Mouse (Mus musculus) liver, adult 2 months (tissue): ENCODE results near the gene Stat5a. TPM values are rescaled to one million over a fixed set of nuclear protein-coding genes. Genes with fewer than 3 reads are reported as not detected.

Source experiments
- DNase-seq: peaks from one replicate; pipeline ENCODE4 v3.0.0-alpha.2; 2011; ENCODE audit warnings: low read depth, low spot score; ENCODE audit errors: extremely low read depth
- H3K27ac ChIP-seq: fragments of 200-500 bp; replicated peaks from 2 replicates; pipeline ENCODE4 v1.5.1; 2012; ENCODE audit warnings: low read depth, mild to moderate bottlenecking, control low read depth, inconsistent platforms, low read length; ENCODE audit not compliant: insufficient read depth
- H3K27me3 ChIP-seq: fragments of 200-500 bp; 2 replicates; pipeline ENCODE4 v1.6.1; 2012; ENCODE audit warnings: mild to moderate bottlenecking, moderate library complexity, low read length, inconsistent platforms; ENCODE audit not compliant: control insufficient read depth, insufficient read depth
- H3K36me3 ChIP-seq: fragments of 200-500 bp; 2 replicates; pipeline ENCODE4 v1.6.1; 2012; ENCODE audit warnings: low read length, inconsistent platforms; ENCODE audit not compliant: control insufficient read depth, insufficient read depth
- H3K4me1 ChIP-seq: fragments of 200-500 bp; 2 replicates; pipeline ENCODE4 v1.6.1; 2011; ENCODE audit warnings: low read length; ENCODE audit not compliant: control insufficient read depth, insufficient read depth
- H3K4me3 ChIP-seq: fragments of 200-500 bp; 2 replicates; pipeline ENCODE4 v1.5.1; 2011; ENCODE audit warnings: low read depth, mild to moderate bottlenecking, control low read depth, low read length, moderate library complexity; ENCODE audit not compliant: insufficient read depth
- H3K79me2 ChIP-seq: fragments of 200-500 bp; 2 replicates; pipeline ENCODE4 v1.6.1; 2012; ENCODE audit warnings: inconsistent platforms, mild to moderate bottlenecking, low read length, moderate library complexity; ENCODE audit not compliant: control insufficient read depth, insufficient read depth
- H3K9ac ChIP-seq: fragments of 200-500 bp; 2 replicates; pipeline ENCODE4 v1.6.1; 2012; ENCODE audit warnings: low read depth, mild to moderate bottlenecking, control low read depth, inconsistent platforms, low read length
- CTCF ChIP-seq: fragments of 200-500 bp; IDR thresholded peaks from 2 replicates; pipeline ENCODE4 v1.5.1; 2011; ENCODE audit warnings: low read depth, low read length, control low read depth
- POLR2A ChIP-seq: fragments of 200-500 bp; IDR thresholded peaks from 2 replicates; pipeline ENCODE4 v1.6.1; 2011; ENCODE audit warnings: low read length, control low read depth; ENCODE audit not compliant: insufficient read depth; ENCODE audit errors: extremely low read depth
- WGBS: fragments of 180-500 bp; shearing (Covaris S2); methylation state at CpG from one replicate; pipeline ENCODE4 v1.1.7; 2018; 5-methylcytosine and 5-hydroxymethylcytosine counted together
- polyA plus RNA-seq: library from polyadenylated mRNA; depleted of rRNA; stranded (reverse); fragments of >200 nt; gene quantifications from 2 replicates; pipeline ENCODE4 v1.2.3, GENCODE M21; 2012
- total RNA-seq: library from RNA; depleted of rRNA; stranded (reverse); fragments of >200 nt; gene quantifications from 2 replicates; pipeline ENCODE4 v1.2.3, GENCODE M21; 2014

Stat5a gene
- total and polyA plus RNA-seq, 2 experiments: 6.9 to 15.0 TPM

GRCm38 (mm10) chr11:100898441-100899199 is 39.5 kb downstream of the Stat5a start:
- H3K36me3 ChIP-seq: peaks cover 61% of the 10 kb centered on the region

DNA sequence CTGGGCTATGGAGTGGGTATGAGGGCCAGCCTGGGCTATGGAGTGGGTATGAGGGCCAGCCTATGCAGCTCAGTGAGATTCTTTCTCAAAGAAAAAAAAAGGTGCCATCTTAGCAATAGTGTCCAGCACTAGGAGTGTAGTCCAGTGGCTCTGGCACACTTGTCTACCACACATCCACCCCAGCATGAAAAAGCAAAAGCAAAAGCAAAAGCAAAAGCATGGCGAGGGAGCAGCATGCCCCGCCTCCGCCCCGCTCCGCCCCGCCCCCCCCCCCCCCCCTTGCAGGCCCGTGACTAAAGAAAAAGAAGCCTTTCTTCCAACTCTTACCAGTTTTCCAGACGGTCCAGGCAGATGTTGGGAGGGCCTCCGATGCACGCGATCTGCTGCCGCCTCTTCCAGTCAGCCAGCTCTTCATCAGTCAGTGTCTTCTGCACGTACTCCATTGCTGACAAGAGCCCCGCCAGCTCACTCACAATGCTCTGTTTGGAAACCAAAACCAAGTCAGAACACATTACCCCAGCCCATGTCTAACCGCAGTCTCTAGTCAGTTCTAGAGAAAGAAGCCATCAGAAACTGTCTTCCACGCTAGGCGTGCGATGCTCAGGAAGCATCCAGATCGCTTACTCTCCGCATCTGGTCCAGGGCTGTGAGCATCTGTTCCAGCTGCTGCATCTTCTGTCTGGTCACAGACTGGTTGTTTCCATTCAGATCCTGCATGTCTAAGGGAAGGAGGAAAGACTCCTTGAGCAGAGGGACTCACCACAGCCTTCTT is 45.6 kb downstream of the Stat5a start:
- Histone ChIP-seq H3K27ac (no peak overlapping the region), H3K36me3 (peaks cover 80% of the 10 kb centered on the region), H3K79me2 (no peaks in the 10 kb centered on the region; the same call in 1 of the 2 replicates), H3K4me1 (peaks cover 4% of the 10 kb centered on the region; the same call in 1 of the 2 replicates), H3K4me3 (no peak overlapping the region), H3K9ac (no peak overlapping the region), H3K27me3 (no peaks in the 10 kb centered on the region)
- 80% methylated on average over 15 of the region's 20 CpGs for WGBS
- no peak for DNase-seq
- no peak for TF ChIP-seq CTCF
- TF ChIP-seq POLR2A: no peak

More at GRCm38 (mm10) chr11:100898441-100899199, 39.5 kb downstream of the Stat5a start:
- no peak overlapping the region for H3K27ac ChIP-seq
- H3K4me1 ChIP-seq: no peaks in the 10 kb centered on the region
- H3K79me2 ChIP-seq: no peaks in the 10 kb centered on the region
- WGBS: 91% methylated on average over 16 of the region's 16 CpGs
- DNase-seq: no peak
- H3K9ac ChIP-seq: no peak overlapping the region
- H3K27me3 ChIP-seq: no peaks in the 10 kb centered on the region
- TF ChIP-seq POLR2A (no peak), CTCF (no peak)
- no peak overlapping the region for H3K4me3 ChIP-seq

GRCm38 (mm10) chr11:100905929-100906328 is 46.8 kb downstream of the Stat5a start:
- no peaks in the 10 kb centered on the region for H3K27me3 ChIP-seq
- 42% methylated on average over 1 of the region's 1 CpGs for WGBS
- no peak for DNase-seq
- no peak overlapping the region for H3K27ac ChIP-seq
- no peak overlapping the region for H3K9ac ChIP-seq
- H3K79me2 ChIP-seq: peaks cover 2% of the 10 kb centered on the region; the same call in 1 of the 2 replicates
- peaks cover 82% of the 10 kb centered on the region for H3K36me3 ChIP-seq
- TF ChIP-seq CTCF (no peak), POLR2A (no peak)
- H3K4me1 ChIP-seq: peaks cover 4% of the 10 kb centered on the region; the same call in 1 of the 2 replicates
- no peak overlapping the region for H3K4me3 ChIP-seq

DNA sequence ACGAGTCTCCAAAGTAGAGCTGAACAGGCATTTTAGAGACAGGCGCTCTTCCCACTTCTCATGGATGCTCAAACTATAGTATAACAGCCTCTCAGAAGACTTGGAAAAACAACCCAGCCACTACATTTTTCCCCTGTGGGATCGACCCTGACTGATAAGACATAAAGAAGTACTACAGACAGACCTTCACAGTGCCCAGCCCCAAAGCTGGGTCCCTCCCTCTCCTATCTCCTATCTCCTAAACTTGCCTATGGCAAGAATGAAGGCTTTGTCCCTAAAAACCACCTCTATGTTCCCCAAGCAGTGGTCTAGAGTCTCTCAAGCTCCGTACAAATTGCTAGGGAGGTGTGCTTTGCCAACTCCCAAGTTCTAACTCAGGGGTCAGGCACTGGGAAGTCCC is 47.7 kb downstream of the Stat5a start:
- Histone ChIP-seq H3K4me1 (peaks cover 4% of the 10 kb centered on the region; the same call in 1 of the 2 replicates), H3K4me3 (no peak overlapping the region), H3K27me3 (no peaks in the 10 kb centered on the region), H3K36me3 (peaks cover 74% of the 10 kb centered on the region), H3K79me2 (peaks cover 2% of the 10 kb centered on the region; the same call in 1 of the 2 replicates), H3K9ac (no peak overlapping the region), H3K27ac (no peak overlapping the region)
- whole genome bisulfite sequencing: 86% methylated on average over 4 of the region's 4 CpGs
- no peak for DNase-seq
- TF ChIP-seq POLR2A (no peak), CTCF (no peak)

DNA sequence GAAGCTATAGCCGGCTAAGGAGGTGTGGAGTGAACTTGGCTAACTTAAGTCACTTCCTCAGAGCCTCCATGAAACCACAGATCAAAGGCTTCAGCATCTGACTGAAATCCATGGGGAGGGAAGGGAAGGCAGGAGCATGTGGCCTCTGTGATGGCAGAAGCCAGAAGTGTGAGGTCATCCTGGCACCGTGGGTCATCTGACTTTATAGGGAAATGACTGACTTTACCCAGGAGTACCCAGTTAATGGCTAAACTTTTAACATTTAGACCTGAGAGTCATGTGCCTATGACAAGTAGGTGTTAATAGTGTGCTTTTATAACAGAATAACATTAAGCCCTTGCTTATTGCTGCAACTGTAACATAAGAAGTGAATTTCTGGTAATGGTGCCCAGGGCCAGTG is 49.0 kb downstream of the Stat5a start:
- H3K36me3 ChIP-seq: peaks cover 67% of the 10 kb centered on the region
- 43% methylated on average over 2 of the region's 2 CpGs for WGBS
- no peak overlapping the region for H3K4me3 ChIP-seq
- no peaks in the 10 kb centered on the region for H3K27me3 ChIP-seq
- DNase-seq: peak; percentile 45
- H3K9ac ChIP-seq: no peak overlapping the region
- H3K27ac ChIP-seq: no peak overlapping the region
- peaks cover 6% of the 10 kb centered on the region; the same call in 1 of the 2 replicates for H3K79me2 ChIP-seq
- peaks cover 8% of the 10 kb centered on the region; the same call in 1 of the 2 replicates for H3K4me1 ChIP-seq
- TF ChIP-seq CTCF (no peak), POLR2A (no peak)

- DNase-seq: peak; percentile 75
- TF ChIP-seq CTCF (no peak), POLR2A (no peak)
- WGBS: 37% methylated on average over 9 of the region's 9 CpGs
- Histone ChIP-seq H3K9ac (no peak overlapping the region), H3K4me3 (no peak overlapping the region), H3K79me2 (peaks cover 6% of the 10 kb centered on the region; the same call in 1 of the 2 replicates), H3K36me3 (peaks cover 62% of the 10 kb centered on the region), H3K4me1 (peaks cover 8% of the 10 kb centered on the region; the same call in 1 of the 2 replicates), H3K27me3 (no peaks in the 10 kb centered on the region), H3K27ac (no peak overlapping the region)
Observed at GRCm38 (mm10) chr11:100908567-100908966, 49.4 kb downstream of the Stat5a start.
